Mouse (Mus musculus) lung, postnatal 0 days (tissue): ENCODE measurements at regions not wholly inside any gene's neighbourhood (a gene's known extent, or its start where the extent isn't known, plus 50 kb on each side); places are given as distances from the start of the nearest gene placed in this dataset.

ENCODE experiments used
- ATAC-seq: fragments of 200-750 bp; cut with Nextera tagmentation; 2 replicates; pipeline ENCODE4 v1.8.0; 2017; ENCODE audit warnings: moderate library complexity
- DNase-seq: peaks from one replicate; pipeline ENCODE4 v3.0.0-alpha.2; 2016; ENCODE audit warnings: low spot score
- H3K27ac ChIP-seq: fragments of 300-500 bp; sonication (generic); 2 replicates; pipeline ENCODE4 v1.5.1; 2014; ENCODE audit warnings: antibody characterized with exemption, mild to moderate bottlenecking, low read length, mixed read lengths
- H3K27me3 ChIP-seq: fragments of 300-500 bp; sonication (generic); replicated peaks from 2 replicates; pipeline ENCODE4 v1.6.1; 2014; ENCODE audit warnings: low read length, mixed read lengths; ENCODE audit not compliant: insufficient read depth
- H3K36me3 ChIP-seq: fragments of 300-500 bp; sonication (generic); 2 replicates; pipeline ENCODE4 v1.6.1; 2014; ENCODE audit warnings: low read length, mixed read lengths; ENCODE audit not compliant: insufficient read depth
- H3K4me1 ChIP-seq: fragments of 300-500 bp; sonication (generic); 2 replicates; pipeline ENCODE4 v1.6.1; 2014; ENCODE audit warnings: antibody characterized with exemption, low read depth, low read length, mixed read lengths; ENCODE audit not compliant: insufficient read depth
- H3K4me2 ChIP-seq: fragments of 300-500 bp; sonication (generic); replicated peaks from 2 replicates; pipeline ENCODE4 v1.6.1; 2014; ENCODE audit warnings: low read depth, mild to moderate bottlenecking, low read length, moderate library complexity, mixed read lengths
- H3K4me3 ChIP-seq: fragments of 300-500 bp; sonication (generic); 2 replicates; pipeline ENCODE4 v1.5.1; 2014; ENCODE audit warnings: low read depth, low read length
- H3K9ac ChIP-seq: fragments of 300-500 bp; sonication (generic); replicated peaks from 2 replicates; pipeline ENCODE4 v1.6.1; 2014; ENCODE audit warnings: low read depth, mild to moderate bottlenecking
- H3K9me3 ChIP-seq: fragments of 300-500 bp; sonication (generic); 2 replicates; pipeline ENCODE4 v1.6.1; 2016; ENCODE audit warnings: low read length, mixed read lengths
- CTCF ChIP-seq: IDR thresholded peaks from 2 replicates; pipeline ENCODE4 v1.5.1; 2016; ENCODE audit warnings: antibody characterized with exemption, mild to moderate bottlenecking
- EP300 ChIP-seq: IDR thresholded peaks from 2 replicates; pipeline ENCODE4 v1.6.1; 2016; ENCODE audit warnings: antibody characterized with exemption, mild to moderate bottlenecking, control low read depth
- WGBS: fragments of 180-500 bp; shearing (Covaris S2); extraction: QIAGEN DNeasy Blood & Tissue Kit; methylation state at CpG from one replicate; pipeline ENCODE4 v1.1.7; 2014; 5-methylcytosine and 5-hydroxymethylcytosine counted together

DNA sequence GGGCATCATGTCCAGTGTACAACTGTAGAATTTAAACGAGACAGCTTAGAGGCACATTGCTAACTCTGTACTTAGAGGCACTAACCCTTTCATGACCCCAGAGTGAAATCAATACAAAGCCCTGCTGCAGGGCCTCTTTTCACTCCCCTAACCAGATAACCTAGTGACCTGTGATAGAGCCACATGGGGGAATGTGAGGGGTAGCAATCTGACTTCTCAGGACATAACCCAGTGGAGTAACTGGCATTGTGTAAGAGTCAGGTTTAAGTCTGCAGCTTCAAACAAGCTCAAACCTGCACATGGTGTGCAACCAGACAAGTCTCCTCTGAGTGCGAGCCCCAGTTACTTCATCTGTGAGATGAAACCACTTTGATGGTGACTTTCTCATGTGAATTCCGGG lies 199.1 kb downstream of the Dcdc2c start:
- no peaks in the 10 kb centered on the region for H3K36me3 ChIP-seq
- H3K27ac ChIP-seq, result no peak overlapping the region
- no peak overlapping the region for H3K4me2 ChIP-seq
- TF ChIP-seq CTCF, result no peak
- TF ChIP-seq EP300, result no peak
- H3K9me3 ChIP-seq, result no peaks in the 10 kb centered on the region
- 38% methylated on average over 3 of the region's 3 CpGs for WGBS
- no peak for ATAC-seq
- no peak for DNase-seq
- no peak overlapping the region for H3K4me3 ChIP-seq
- H3K27me3 ChIP-seq, result no peaks in the 10 kb centered on the region
- no peak overlapping the region for H3K9ac ChIP-seq
- no peaks in the 10 kb centered on the region for H3K4me1 ChIP-seq

DNA sequence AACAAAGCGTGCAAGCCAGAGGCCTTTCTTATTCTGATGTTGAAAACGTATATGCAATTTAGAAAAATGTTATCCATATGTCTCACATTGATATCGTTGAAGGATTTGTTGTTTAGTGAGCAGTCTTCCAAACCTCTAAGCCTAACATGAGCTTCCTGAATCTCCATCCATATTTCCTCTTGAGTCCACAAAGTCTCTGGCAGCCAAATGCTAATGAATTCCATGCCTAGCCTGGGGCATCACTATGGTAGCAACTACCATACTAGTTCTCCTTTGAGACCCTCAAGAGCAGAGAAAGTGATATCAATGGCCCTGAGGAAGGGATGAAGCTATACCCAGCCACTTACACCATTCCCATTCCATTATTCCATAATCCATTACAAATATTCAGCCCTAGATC lies 199.6 kb downstream of the Dcdc2c start:
- no peaks in the 10 kb centered on the region for H3K9me3 ChIP-seq
- H3K27me3 ChIP-seq, result no peaks in the 10 kb centered on the region
- no peak for DNase-seq
- H3K4me2 ChIP-seq, result no peak overlapping the region
- no peaks in the 10 kb centered on the region for H3K4me1 ChIP-seq
- TF ChIP-seq CTCF (no peak), EP300 (no peak)
- H3K27ac ChIP-seq, result no peak overlapping the region
- H3K4me3 ChIP-seq, result no peak overlapping the region
- H3K9ac ChIP-seq, result no peak overlapping the region
- ATAC-seq, result no peak
- H3K36me3 ChIP-seq, result no peaks in the 10 kb centered on the region
- 70% methylated on average over 3 of the region's 3 CpGs for WGBS

DNA sequence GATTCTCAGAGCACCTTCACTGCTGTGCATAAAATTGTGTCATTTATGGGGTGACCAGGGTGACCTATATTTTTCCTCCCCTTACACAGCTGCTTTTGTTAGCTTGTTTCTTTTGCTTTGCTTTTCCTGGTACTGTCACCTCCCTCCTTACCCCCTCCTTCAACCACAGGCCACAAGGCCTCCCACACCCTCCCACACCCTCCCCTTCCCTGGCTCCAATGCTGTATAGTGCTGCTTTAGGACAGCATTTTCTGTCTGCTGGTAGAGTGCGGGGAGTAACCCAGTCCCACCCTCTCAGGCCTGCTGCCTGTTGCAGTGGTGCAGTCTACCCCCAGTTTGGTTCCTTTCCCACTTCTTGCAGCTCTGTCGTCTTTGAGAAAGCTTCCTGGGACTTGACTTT lies 209.5 kb downstream of the Dcdc2c start:
- Histone ChIP-seq H3K9me3 (no peaks in the 10 kb centered on the region), H3K27ac (no peak overlapping the region)
- ATAC-seq, result no peak

GRCm38 (mm10) chr12:28332591-28332990 lies 219.6 kb downstream of the Dcdc2c start:
- Histone ChIP-seq H3K4me1 (no peaks in the 10 kb centered on the region), H3K4me2 (no peak overlapping the region), H3K9ac (no peak overlapping the region), H3K9me3 (no peaks in the 10 kb centered on the region), H3K27ac (no peak overlapping the region), H3K36me3 (no peaks in the 10 kb centered on the region), H3K4me3 (no peak overlapping the region), H3K27me3 (no peaks in the 10 kb centered on the region)
- TF ChIP-seq EP300 (no peak), CTCF (no peak)
- ATAC-seq (no peak), DNase-seq (no peak)
- 11% methylated on average over 5 of the region's 5 CpGs for WGBS

More for the DNA sequence above, 209.5 kb downstream of the Dcdc2c start:
- TF ChIP-seq EP300 (no peak), CTCF (no peak)
- Histone ChIP-seq H3K4me3 (no peak overlapping the region), H3K9ac (no peak overlapping the region), H3K4me2 (no peak overlapping the region), H3K4me1 (no peaks in the 10 kb centered on the region), H3K27me3 (no peaks in the 10 kb centered on the region), H3K36me3 (no peaks in the 10 kb centered on the region)
- DNase-seq, result no peak
- 78% methylated on average over 2 of the region's 2 CpGs for WGBS

- ATAC-seq (no peak), DNase-seq (no peak)
- no peaks in the 10 kb centered on the region for H3K36me3 ChIP-seq
- no peaks in the 10 kb centered on the region for H3K4me1 ChIP-seq
- no peak overlapping the region for H3K27ac ChIP-seq
- H3K9me3 ChIP-seq, result no peaks in the 10 kb centered on the region
- WGBS, result 77% methylated on average over 2 of the region's 2 CpGs
- H3K9ac ChIP-seq, result no peak overlapping the region
- H3K4me2 ChIP-seq, result no peak overlapping the region
- H3K4me3 ChIP-seq, result no peak overlapping the region
- no peak for TF ChIP-seq EP300
- no peak for TF ChIP-seq CTCF
- H3K27me3 ChIP-seq, result no peaks in the 10 kb centered on the region
Observed at GRCm38 (mm10) chr12:28331843-28332242, 220.4 kb downstream of the Dcdc2c start.

DNA sequence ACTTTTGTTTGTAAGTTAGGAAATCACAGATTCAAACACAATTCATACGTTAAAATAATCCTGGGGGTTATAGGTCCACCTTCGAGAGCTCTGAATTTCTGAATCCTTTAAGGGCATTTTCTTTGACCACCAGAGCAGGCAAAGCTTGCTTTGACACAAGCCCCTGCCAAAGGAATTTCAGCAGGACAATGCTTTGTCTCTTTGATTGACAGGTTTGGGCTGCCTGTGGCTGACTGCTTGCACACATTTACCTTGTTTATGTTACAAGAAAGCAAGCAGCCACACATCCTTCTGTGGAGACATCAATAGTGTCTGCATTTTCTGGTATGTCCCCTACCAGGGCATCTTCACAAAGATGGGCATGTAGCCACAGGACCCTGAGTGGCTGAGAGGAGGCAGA lies 228.5 kb downstream of the Dcdc2c start:
- Histone ChIP-seq H3K27me3 (no peaks in the 10 kb centered on the region), H3K4me1 (no peaks in the 10 kb centered on the region), H3K36me3 (no peaks in the 10 kb centered on the region), H3K9me3 (no peaks in the 10 kb centered on the region), H3K9ac (no peak overlapping the region), H3K4me3 (no peak overlapping the region), H3K4me2 (no peak overlapping the region), H3K27ac (no peak overlapping the region)
- DNase-seq (no peak), ATAC-seq (no peak)
- 44% methylated on average over 2 of the region's 2 CpGs for WGBS
- no peak for TF ChIP-seq EP300
- TF ChIP-seq CTCF, result no peak

GRCm38 (mm10) chr12:28309226-28309625 lies 243.0 kb downstream of the Dcdc2c start:
- Histone ChIP-seq H3K4me1 (no peaks in the 10 kb centered on the region), H3K27ac (no peak overlapping the region), H3K4me2 (no peak overlapping the region), H3K36me3 (no peaks in the 10 kb centered on the region), H3K4me3 (no peak overlapping the region), H3K9me3 (no peaks in the 10 kb centered on the region), H3K9ac (no peak overlapping the region), H3K27me3 (no peaks in the 10 kb centered on the region)
- TF ChIP-seq CTCF, result no peak
- no peak for DNase-seq
- ATAC-seq, result no peak
- WGBS, result 70% methylated on average over 5 of the region's 5 CpGs
